Mouse (Mus musculus) gastrocnemius, postnatal 36 days (tissue): Measurements from ENCODE around the gene Cntnap5c. TPM values are rescaled to one million over a fixed set of nuclear protein-coding genes. Genes with fewer than 3 reads are reported as not detected.

Experiments used
- total RNA-seq, 2 experiments: library from RNA; stranded (reverse); gene quantifications; 2 replicates each; pipeline ENCODE4 v1.2.3; 2021

The Cntnap5c gene
- total RNA-seq, 2 experiments from 2014 or later = not detected

Other genes with a start within 250 kb of the Cntnap5c start
- gene Vmn2r120, start 224.1 kb upstream of the Cntnap5c start, total RNA-seq = not detected
- not detected for gene Gm21834, start 27.4 kb upstream of the Cntnap5c start, total RNA-seq